Mouse (Mus musculus) liver (tissue): Measurements from ENCODE around the gene Snapc1.

Source experiments
- DNase-seq: peaks from one replicate; pipeline ENCODE4 v3.0.0-alpha.2; 2020; ENCODE audit warnings: mixed read lengths

Snapc1 gene

GRCm38 (mm10) chr12:73964291-73965281, at the start of gene Snapc1:
Gene Snapc1 (plus strand): TSS chr12:73964481.
- DNase-seq: peak; percentile 96

DNA sequence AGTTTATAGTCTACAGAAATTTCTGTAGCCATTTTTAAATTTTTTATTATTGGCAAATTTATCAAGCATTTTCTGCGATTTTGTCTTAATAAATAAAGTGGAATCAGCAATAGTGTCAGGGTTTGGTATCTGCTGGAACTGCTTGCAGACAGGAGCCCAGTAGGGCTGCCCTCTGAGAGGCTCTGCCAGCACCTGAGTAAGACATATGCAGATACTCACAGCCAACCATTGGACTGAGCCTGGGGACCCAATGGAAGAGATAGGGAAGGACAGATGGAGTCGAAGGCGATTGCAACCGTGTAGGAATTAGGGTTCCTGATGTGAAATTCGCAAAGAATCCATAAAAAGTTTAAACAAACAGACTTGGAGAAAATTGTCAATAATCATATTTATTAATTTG, 45.8 kb upstream of the Snapc1 start:
- no peak for DNase-seq

DNA sequence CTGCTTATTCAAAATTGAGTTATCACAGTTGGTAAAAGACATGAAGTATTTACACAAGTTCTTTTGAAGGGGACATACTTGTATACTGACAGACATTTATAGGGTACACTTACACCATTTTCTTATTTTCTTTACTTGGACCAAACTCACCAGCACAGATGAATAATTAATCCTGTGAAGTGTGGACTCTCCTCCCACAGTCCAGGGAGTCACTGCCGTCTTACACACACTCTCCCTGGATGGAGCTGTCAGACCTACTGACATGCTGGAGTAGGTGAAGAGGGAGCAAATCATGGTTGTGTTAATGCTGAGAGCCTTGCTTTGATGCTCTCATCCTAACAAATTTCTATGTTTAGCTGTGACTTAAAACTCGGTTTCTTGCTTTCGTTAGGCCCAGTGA, 34.0 kb upstream of the Snapc1 start:
- DNase-seq: no peak

DNA sequence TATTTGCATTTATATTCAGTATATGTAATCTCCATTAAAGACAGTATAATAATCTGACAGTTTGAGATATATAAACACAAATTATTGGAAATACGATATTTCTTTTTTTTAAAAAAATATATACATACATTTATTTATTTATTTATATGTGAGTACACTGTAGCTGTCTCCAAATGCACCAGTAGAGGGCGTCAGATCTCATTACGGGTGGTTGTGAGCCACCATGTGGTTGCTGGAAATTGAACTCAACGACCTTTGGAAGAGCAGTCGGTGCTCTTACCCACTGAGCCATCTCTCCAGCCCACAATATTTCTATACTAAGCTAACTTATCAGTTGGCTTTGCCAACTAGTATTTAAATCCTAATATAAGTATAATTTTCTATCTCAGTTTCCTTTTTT, 33.0 kb upstream of the Snapc1 start:
- DNase-seq: peak; percentile 49

DNA sequence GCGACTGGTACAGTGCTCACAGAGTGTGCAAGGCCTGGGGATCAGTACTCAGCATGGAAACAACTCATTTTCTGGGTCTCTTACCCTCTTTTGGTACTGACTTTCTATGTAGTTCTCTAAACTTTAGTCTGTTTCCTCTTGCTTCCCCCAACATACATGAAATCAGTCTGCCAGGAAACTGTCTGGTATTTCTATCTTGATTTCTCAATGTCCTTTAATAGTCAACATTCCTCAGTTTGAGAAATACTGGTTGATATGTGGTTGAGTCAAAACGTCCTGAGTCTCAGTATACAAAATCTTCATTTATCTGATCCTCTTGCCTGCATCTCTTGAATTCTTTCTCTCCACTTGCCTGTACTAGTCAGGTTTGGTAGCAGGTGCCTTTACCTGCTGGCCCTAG, 29.8 kb upstream of the Snapc1 start:
- DNase-seq: no peak

GRCm38 (mm10) chr12:73937353-73937752, 26.9 kb upstream of the Snapc1 start, which contains the start of gene Gm49321:
Gene Gm49321 (plus strand): TSS chr12:73937653.
- DNase-seq: no peak

- DNase-seq: no peak
These were observed 24.7 kb upstream of the Snapc1 start for GRCm38 (mm10) chr12:73939542-73939941.

DNA sequence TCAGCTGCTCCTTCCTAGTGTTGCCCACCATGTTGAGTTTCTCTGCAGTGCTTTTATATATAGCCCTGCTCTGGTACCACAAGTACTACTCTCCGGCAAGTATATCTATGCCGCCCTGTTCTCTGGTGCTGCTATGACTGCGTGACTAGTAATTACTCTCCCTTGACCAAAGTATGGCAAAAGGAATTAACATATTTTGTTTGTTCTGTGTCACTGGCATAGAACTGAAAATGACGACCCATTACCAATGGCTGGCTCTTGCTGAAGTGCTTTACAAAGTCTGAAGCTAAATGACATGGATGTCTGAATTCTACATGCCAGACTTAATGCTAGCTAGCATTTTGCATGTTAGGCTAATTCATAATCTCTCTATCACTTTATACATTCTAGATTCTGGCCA, 15.9 kb upstream of the Snapc1 start:
- DNase-seq: no peak

DNA sequence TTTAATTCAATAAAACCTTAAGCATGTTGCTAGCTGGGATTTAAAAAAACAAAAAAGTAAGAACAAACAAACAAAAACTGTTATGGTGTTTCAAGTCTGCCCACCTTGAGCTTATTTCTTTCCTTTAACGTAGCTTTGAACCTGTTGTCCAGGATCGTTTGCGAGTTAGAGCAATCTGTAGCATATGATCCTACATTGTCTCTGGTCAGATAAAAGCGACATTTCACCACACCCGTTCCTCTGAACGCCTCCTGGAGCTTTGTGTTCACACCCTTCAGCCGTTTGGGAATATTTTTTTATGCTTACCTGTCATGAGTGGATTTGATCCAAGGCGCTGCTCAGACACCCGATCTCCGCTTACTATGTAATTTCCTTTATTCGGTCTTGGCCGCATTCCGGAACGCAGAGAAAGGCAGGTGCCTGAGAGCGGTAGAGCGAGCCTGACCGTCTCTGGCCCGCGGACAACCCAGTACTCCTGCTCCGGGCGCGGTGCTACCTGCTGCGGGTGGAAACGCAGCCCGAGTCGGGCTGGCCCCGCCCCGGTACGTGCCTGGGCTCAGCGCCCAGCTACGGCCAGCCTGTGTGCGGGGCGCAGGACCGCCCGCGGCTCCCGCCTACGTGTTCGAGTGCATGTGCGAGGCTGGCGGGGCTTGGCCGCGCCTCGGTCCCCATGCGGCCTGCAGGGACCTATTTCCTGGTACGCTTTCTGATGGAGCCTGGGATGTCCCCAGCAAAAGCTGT, 14.8 kb upstream of the Snapc1 start:
- peak; percentile 46 for DNase-seq

- peak; percentile 62 for DNase-seq
These were observed 11.4 kb upstream of the Snapc1 start for GRCm38 (mm10) chr12:73952879-73953278.

GRCm38 (mm10) chr12:73953420-73954186, 10.7 kb upstream of the Snapc1 start:
- peak; percentile 13 for DNase-seq

DNA sequence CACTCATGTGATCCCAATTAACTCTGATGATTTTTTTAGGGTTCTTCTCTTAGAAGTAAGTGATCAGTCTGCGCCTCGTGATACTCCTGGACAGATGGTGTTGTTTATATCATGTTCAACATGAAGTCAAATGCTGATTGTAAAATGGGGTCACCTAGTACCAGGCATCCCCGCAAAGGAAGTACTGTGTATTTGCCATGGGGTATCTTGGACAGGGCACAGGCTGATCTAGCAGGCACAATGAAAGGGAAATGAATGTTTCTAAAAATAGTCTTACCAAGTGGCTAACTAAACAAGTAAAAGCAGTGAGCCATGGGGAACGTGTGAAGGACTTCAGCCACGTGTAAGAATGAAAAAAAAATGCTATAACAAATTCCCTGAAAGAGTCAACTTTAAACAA, 9.5 kb upstream of the Snapc1 start:
- DNase-seq: no peak

DNA sequence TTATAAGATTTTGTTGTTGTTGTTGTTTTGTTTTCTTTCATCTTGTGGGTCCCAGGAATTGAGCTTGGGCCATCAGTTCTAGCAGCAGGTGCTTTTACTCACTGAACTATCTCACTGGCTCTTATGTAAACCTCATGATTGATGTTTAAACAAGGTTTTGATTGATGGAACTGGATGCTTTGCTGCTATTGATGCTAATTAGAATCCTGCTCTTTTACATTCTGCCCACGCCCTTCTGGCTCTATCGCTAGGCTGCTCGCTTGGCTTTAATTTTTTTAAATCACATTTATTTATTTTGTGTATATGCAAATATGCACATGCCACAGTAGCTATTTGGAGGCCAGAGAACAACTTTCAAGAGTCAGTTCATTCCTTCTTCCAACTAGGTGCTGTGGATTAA, 6.6 kb upstream of the Snapc1 start:
- DNase-seq: no peak

GRCm38 (mm10) chr12:73958830-73959229, 5.5 kb upstream of the Snapc1 start:
- DNase-seq: no peak

DNA sequence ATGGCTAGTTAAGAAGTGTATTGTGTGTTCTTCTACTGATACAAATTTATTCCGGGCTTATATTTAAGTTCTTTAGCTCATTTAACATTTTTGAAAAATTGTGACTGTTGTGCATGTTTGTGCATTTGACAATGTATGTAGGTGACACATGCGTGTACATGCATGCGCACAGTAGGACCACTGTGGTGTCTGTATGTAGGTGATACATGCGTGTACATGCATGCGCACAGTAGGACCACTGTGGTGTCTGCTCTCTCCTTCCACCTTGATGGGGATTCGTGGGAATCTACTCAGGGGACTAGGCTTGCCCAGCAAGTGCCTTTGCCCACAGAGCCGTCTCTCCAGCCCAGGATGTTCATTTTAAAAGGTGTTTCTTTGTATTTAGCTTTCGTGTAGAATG, 4.9 kb downstream of the Snapc1 start:
- DNase-seq: no peak

- DNase-seq: no peak
These were observed 10.3 kb downstream of the Snapc1 start for GRCm38 (mm10) chr12:73974584-73974983.

DNA sequence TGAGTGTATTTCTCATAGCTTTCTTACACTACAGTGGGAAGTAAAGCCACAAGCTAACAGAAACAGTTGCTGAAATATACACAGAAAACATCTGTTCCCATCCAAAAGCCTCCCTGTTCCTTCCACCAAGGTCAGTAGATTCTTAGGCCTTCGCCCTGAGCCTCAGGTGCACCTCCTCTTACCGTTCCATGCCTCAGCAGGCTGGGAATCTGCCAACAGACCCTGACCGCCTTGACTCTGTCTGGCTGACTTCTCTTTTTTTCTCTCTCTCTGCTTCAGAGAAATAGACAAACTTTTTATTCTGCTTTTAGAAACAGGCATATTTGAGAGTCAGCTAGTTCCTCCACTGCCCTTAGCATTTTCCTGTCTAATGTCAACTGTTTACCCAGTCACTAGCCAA, 13.9 kb downstream of the Snapc1 start:
- no peak for DNase-seq

GRCm38 (mm10) chr12:73979667-73980066, 15.4 kb downstream of the Snapc1 start:
- no peak for DNase-seq

- DNase-seq: peak; percentile 22
These were observed 18.3 kb downstream of the Snapc1 start for GRCm38 (mm10) chr12:73982533-73982932.

DNA sequence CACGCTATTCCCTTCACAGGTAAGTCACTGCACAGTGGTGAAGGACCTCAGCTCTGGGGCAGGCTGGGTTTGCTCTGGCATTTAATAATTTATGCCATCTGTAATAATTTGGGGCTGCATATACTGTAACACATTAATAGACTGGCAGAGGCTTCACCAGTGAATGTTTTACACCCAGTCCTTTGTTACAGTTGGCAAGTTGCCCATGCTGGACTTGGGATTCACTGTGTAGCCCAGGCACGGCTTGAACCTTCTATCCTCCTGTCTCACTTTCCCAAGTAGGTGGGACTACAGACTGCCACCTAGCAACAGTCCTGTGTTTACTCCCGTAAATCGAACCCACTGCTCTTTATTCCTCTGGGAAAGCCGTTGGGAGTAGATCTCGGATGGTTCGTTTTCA, 22.0 kb downstream of the Snapc1 start:
- DNase-seq: no peak

GRCm38 (mm10) chr12:73988393-73989008, 24.2 kb downstream of the Snapc1 start:
- no peak for DNase-seq

GRCm38 (mm10) chr12:73989594-73989993, 25.3 kb downstream of the Snapc1 start:
- DNase-seq: peak; percentile 45

GRCm38 (mm10) chr12:73996906-73997296, 32.6 kb downstream of the Snapc1 start:
- DNase-seq: no peak
